Mouse (Mus musculus): Measurements from ENCODE around the gene Klhl10. TPM values are rescaled to one million over a fixed set of nuclear protein-coding genes. Genes with fewer than 3 reads are reported as not detected.

The Klhl10 gene
- total and polyA plus RNA-seq, 3 experiments, result 0.65 to 0.81 TPM; not detected in 1

- Histone ChIP-seq H3K4me3 (ENCODE audit: control insufficient read depth in 1 of 2, insufficient read depth in 1 of 2, low read depth in 2 of 2, low read length in 2 of 2) (no peak overlapping the region), H3K79me2 (ENCODE audit: control insufficient read depth, insufficient read depth, low read length, poor library complexity) (peaks cover 5% of the 10 kb centered on the region; the same call in 1 of the 2 replicates), H3K36me3 (ENCODE audit: control insufficient read depth in 1 of 2, insufficient read depth in 2 of 2, low read length in 2 of 2) (peaks cover 0 to 9% of the 10 kb centered on the region in 2 experiments; a peak in 2 of 4 replicates), H3K9me3 (replicated peaks; ENCODE audit: insufficient read depth, low read length) (no peaks in the 10 kb centered on the region), H3K9ac (ENCODE audit: control insufficient read depth, low read depth, low read length, poor library complexity, severe bottlenecking) (no peak overlapping the region), H3K27ac (ENCODE audit: control insufficient read depth, low read depth, low read length) (no peak overlapping the region), H3K4me1 (ENCODE audit: control insufficient read depth in 1 of 2, insufficient read depth in 2 of 2, low read length in 2 of 2) (peaks cover 2 to 12% of the 10 kb centered on the region in 2 experiments; a peak in 3 of 4 replicates), H3K27me3 (ENCODE audit: control insufficient read depth in 1 of 2, insufficient read depth in 2 of 2, low read length in 2 of 2) (no peaks in the 10 kb centered on the region)
- TF ChIP-seq GATA1 (IDR thresholded peaks at IDR 0.05; ENCODE audit: low read depth, low read length) (no peak), ZMIZ1 (IDR thresholded peaks at IDR 0.05; ENCODE audit: low read depth, low read length) (no peak), TAL1 (IDR thresholded peaks at IDR 0.05; ENCODE audit: low read length) (no peak), USF1 (IDR thresholded peaks at IDR 0.05; ENCODE audit: low read depth, low read length) (no peak), MAFK (IDR thresholded peaks at IDR 0.05; ENCODE audit: borderline replicate concordance, low read depth, low read length) (no peak)
- no peak for DNase-seq (ENCODE audit: low read depth, low spot score)
Measured at GRCm38 (mm10) chr11:100442625-100443024, 908 bp downstream of the Klhl10 start.

- Histone ChIP-seq H3K9me3 (replicated peaks; ENCODE audit: insufficient read depth, low read length) (no peaks in the 10 kb centered on the region), H3K27me3 (ENCODE audit: control insufficient read depth in 1 of 2, insufficient read depth in 2 of 2, low read length in 2 of 2) (no peaks in the 10 kb centered on the region), H3K79me2 (ENCODE audit: control insufficient read depth, insufficient read depth, low read length, poor library complexity) (peaks cover 21% of the 10 kb centered on the region), H3K27ac (ENCODE audit: control insufficient read depth, low read depth, low read length) (no peak overlapping the region), H3K9ac (ENCODE audit: control insufficient read depth, low read depth, low read length, poor library complexity, severe bottlenecking) (no peak overlapping the region), H3K4me1 (ENCODE audit: control insufficient read depth in 1 of 2, insufficient read depth in 2 of 2, low read length in 2 of 2) (no peaks in the 10 kb centered on the region), H3K4me3 (ENCODE audit: control insufficient read depth in 1 of 2, insufficient read depth in 1 of 2, low read depth in 2 of 2, low read length in 2 of 2) (no peak overlapping the region), H3K36me3 (ENCODE audit: control insufficient read depth in 1 of 2, insufficient read depth in 2 of 2, low read length in 2 of 2) (peaks cover 0 to 19% of the 10 kb centered on the region in 2 experiments; a peak in 2 of 4 replicates)
- DNase-seq (ENCODE audit: low read depth, low spot score), result no peak
- TF ChIP-seq MAFK (IDR thresholded peaks at IDR 0.05; ENCODE audit: borderline replicate concordance, low read depth, low read length) (no peak), POLR2AphosphoS5 (IDR thresholded peaks at IDR 0.05; ENCODE audit: borderline replicate concordance, low read depth, low read length) (no peak), E2F4 (IDR thresholded peaks at IDR 0.05; ENCODE audit: borderline replicate concordance, low read depth, low read length) (no peak)
Measured at GRCm38 (mm10) chr11:100457247-100457646, 15.5 kb downstream of the Klhl10 start.

- Histone ChIP-seq H3K79me2 (ENCODE audit: control insufficient read depth, insufficient read depth, low read length, poor library complexity) (peaks cover 23% of the 10 kb centered on the region), H3K4me3 (ENCODE audit: control insufficient read depth in 1 of 2, insufficient read depth in 1 of 2, low read depth in 2 of 2, low read length in 2 of 2) (no peak overlapping the region), H3K9ac (ENCODE audit: control insufficient read depth, low read depth, low read length, poor library complexity, severe bottlenecking) (no peak overlapping the region), H3K27ac (ENCODE audit: control insufficient read depth, low read depth, low read length) (no peak overlapping the region), H3K9me3 (replicated peaks; ENCODE audit: insufficient read depth, low read length) (no peaks in the 10 kb centered on the region), H3K4me1 (ENCODE audit: control insufficient read depth in 1 of 2, insufficient read depth in 2 of 2, low read length in 2 of 2) (no peaks in the 10 kb centered on the region), H3K36me3 (ENCODE audit: control insufficient read depth in 1 of 2, insufficient read depth in 2 of 2, low read length in 2 of 2) (peaks cover 0 to 21% of the 10 kb centered on the region in 2 experiments; a peak in 2 of 4 replicates), H3K27me3 (ENCODE audit: control insufficient read depth in 1 of 2, insufficient read depth in 2 of 2, low read length in 2 of 2) (no peaks in the 10 kb centered on the region)
- no peak for DNase-seq (ENCODE audit: low read depth, low spot score)
- TF ChIP-seq CHD1 (IDR thresholded peaks at IDR 0.05; ENCODE audit: low read depth, low read length) (no peak), BHLHE40 (IDR thresholded peaks at IDR 0.05; ENCODE audit: borderline replicate concordance, low read depth, low read length) (no peak), GABPA (IDR thresholded peaks at IDR 0.05; ENCODE audit: low read depth, low read length) (no peak), CHD2 (IDR thresholded peaks at IDR 0.05; ENCODE audit: low read length) (no peak), JUND (IDR thresholded peaks at IDR 0.05; ENCODE audit: low read depth, low read length) (no peak), RAD21 (IDR thresholded peaks at IDR 0.05; ENCODE audit: low read depth, low read length) (no peak), EP300 (IDR thresholded peaks at IDR 0.05; ENCODE audit: low read depth in 1 of 2, low read length in 2 of 2) (no peak), NRF1 (IDR thresholded peaks at IDR 0.05; ENCODE audit: insufficient read depth, low read depth, low read length, poor library complexity, severe bottlenecking) (no peak), KAT2A (conservative IDR thresholded peaks at IDR 0.05; ENCODE audit: low read depth, low read length) (no peak), TBP (IDR thresholded peaks at IDR 0.05; ENCODE audit: low read depth, low read length) (no peak), SIN3A (IDR thresholded peaks at IDR 0.05; ENCODE audit: low read length) (no peak), USF2 (IDR thresholded peaks at IDR 0.05; ENCODE audit: borderline replicate concordance in 1 of 2, insufficient read depth in 1 of 2, low read depth in 1 of 2, low read length in 2 of 2) (no peak), ZMIZ1 (IDR thresholded peaks at IDR 0.05; ENCODE audit: low read depth, low read length) (no peak), E2F4 (IDR thresholded peaks at IDR 0.05; ENCODE audit: borderline replicate concordance, low read depth, low read length) (no peak), ETS1 (IDR thresholded peaks at IDR 0.05; ENCODE audit: low read depth, low read length) (no peak), UBTF (IDR thresholded peaks at IDR 0.05; ENCODE audit: borderline replicate concordance, insufficient read depth, low read depth, low read length) (no peak), MYC (IDR thresholded peaks at IDR 0.05; ENCODE audit: low read depth, low read length) (no peak), NELFE (IDR thresholded peaks at IDR 0.05; ENCODE audit: low read depth, low read length) (no peak), MAX (IDR thresholded peaks at IDR 0.05; ENCODE audit: low read length) (no peak)
Measured at GRCm38 (mm10) chr11:100457711-100458110, 16.0 kb downstream of the Klhl10 start.
